Mouse (Mus musculus): ENCODE results near the gene Aspa.
"Not testable (repeated sequence)": the region's sequence is repeated elsewhere in the genome, so short reads cannot be mapped to it uniquely, and the experiment has no call there.

Gene Aspa

GRCm38 (mm10) chr11:73329442-73329841 lies at the start of gene Aspa, which contains the start of the genes Gm49340 and Spata22:
Gene Aspa (minus strand): TSS chr11:73329596.
Gene Gm49340 (plus strand): TSS chr11:73329741.
Gene Spata22 (plus strand): TSS chr11:73329741.
- DNase-seq (ENCODE audit: low spot score) = no peak

GRCm38 (mm10) chr11:73370946-73371345 lies 41.5 kb upstream of the Aspa start, which contains the start of gene Olfr376:
Gene Olfr376 (plus strand): TSS chr11:73371246.
- no peak for DNase-seq (ENCODE audit: low spot score)

- DNase-seq (ENCODE audit: low spot score) = no peak
These were observed 21.1 kb upstream of the Aspa start, which contains the start of gene Olfr20 for GRCm38 (mm10) chr11:73350483-73350882. Gene Olfr20 (plus strand): TSS chr11:73350783.

- no peak for DNase-seq (ENCODE audit: low spot score)
These were observed 7.5 kb upstream of the Aspa start for GRCm38 (mm10) chr11:73336919-73337318.

- DNase-seq (ENCODE audit: low spot score) = no peak
These were observed 4.0 kb upstream of the Aspa start for GRCm38 (mm10) chr11:73333357-73333756.

GRCm38 (mm10) chr11:73327361-73327760 lies 2.0 kb downstream of the Aspa start:
- no peak for DNase-seq (ENCODE audit: low spot score)

- peak; percentile 4 for DNase-seq (ENCODE audit: low spot score)
These were observed 2.9 kb downstream of the Aspa start for GRCm38 (mm10) chr11:73326485-73326886.

GRCm38 (mm10) chr11:73323906-73324830 lies 5.2 kb downstream of the Aspa start:
- no peak for DNase-seq (ENCODE audit: low spot score)

- DNase-seq (ENCODE audit: low spot score) = not testable (repeated sequence)
These were observed 8.3 kb downstream of the Aspa start for GRCm38 (mm10) chr11:73321064-73321463.

GRCm38 (mm10) chr11:73318581-73318980 lies 10.8 kb downstream of the Aspa start:
- not testable (repeated sequence) for DNase-seq (ENCODE audit: low spot score)

- no peak for DNase-seq (ENCODE audit: low spot score)
These were observed 13.4 kb downstream of the Aspa start for GRCm38 (mm10) chr11:73315961-73316360.

- no peak for DNase-seq (ENCODE audit: low spot score)
These were observed 26.3 kb downstream of the Aspa start for GRCm38 (mm10) chr11:73303123-73303522.

- DNase-seq (ENCODE audit: low spot score) = no peak
These were observed 39.8 kb downstream of the Aspa start for GRCm38 (mm10) chr11:73289621-73290020.

- DNase-seq (ENCODE audit: low spot score) = peak; percentile 23
These were observed 45.0 kb downstream of the Aspa start for GRCm38 (mm10) chr11:73284351-73284750.

GRCm38 (mm10) chr11:73283926-73284325 lies 45.5 kb downstream of the Aspa start:
- DNase-seq (ENCODE audit: low spot score) = no peak

- no peak for DNase-seq (ENCODE audit: low spot score)
These were observed 46.0 kb downstream of the Aspa start for GRCm38 (mm10) chr11:73283369-73283768.

GRCm38 (mm10) chr11:73281528-73282027 lies 47.8 kb downstream of the Aspa start:
- peak; percentile 70 for DNase-seq (ENCODE audit: low spot score)

GRCm38 (mm10) chr11:73280710-73281109 lies 48.7 kb downstream of the Aspa start:
- DNase-seq (ENCODE audit: low spot score) = peak; percentile 28

- no peak for DNase-seq (ENCODE audit: low spot score)
These were observed 54.6 kb downstream of the Aspa start for GRCm38 (mm10) chr11:73274821-73275220.

- no peak for DNase-seq (ENCODE audit: low spot score)
These were observed 62.1 kb downstream of the Aspa start, which contains the start of gene Trpv3 for GRCm38 (mm10) chr11:73267267-73267666. Gene Trpv3 (plus strand): TSS chr11:73267388.

GRCm38 (mm10) chr11:73261385-73261784 lies 68.0 kb downstream of the Aspa start:
- no peak for DNase-seq (ENCODE audit: low spot score)

- DNase-seq (ENCODE audit: low spot score) = no peak
These were observed 68.9 kb downstream of the Aspa start for GRCm38 (mm10) chr11:73260457-73260856.

- no peak for DNase-seq (ENCODE audit: low spot score)
These were observed 70.7 kb downstream of the Aspa start for GRCm38 (mm10) chr11:73258664-73259063.
